Mouse (Mus musculus) heart, embryonic 14.5 days (tissue): ENCODE data around the gene Phf19. TPM values are rescaled to one million over a fixed set of nuclear protein-coding genes. Genes with fewer than 3 reads are reported as not detected.

Experiments
- ATAC-seq: fragments of 200-750 bp; cut with Nextera tagmentation; 2 replicates; pipeline ENCODE4 v1.8.0; 2017; ENCODE audit warnings: low read depth, moderate TSS enrichment; ENCODE audit not compliant: insufficient number of reproducible peaks, insufficient read depth, low FRiP score
- H3K27ac ChIP-seq, 2 experiments: fragments of 200-500 bp in 1 of 2; fragments of 300-500 bp in 1 of 2; sonication (generic) in 1 of 2; replicated peaks in 1 of 2; 2 replicates each; pipeline ENCODE4 v1.5.1; 2012 to 2014; ENCODE audit warnings: low read depth in 2 of 2, low read length in 2 of 2, control low read depth in 1 of 2, mild to moderate bottlenecking in 1 of 2, mixed read lengths in 1 of 2; ENCODE audit not compliant: control insufficient read depth in 1 of 2, insufficient read depth in 1 of 2
- H3K27me3 ChIP-seq: fragments of 300-500 bp; sonication (generic); 2 replicates; pipeline ENCODE4 v1.6.1; 2014; ENCODE audit warnings: mild to moderate bottlenecking, low read length, control low read depth; ENCODE audit not compliant: control insufficient read depth, insufficient read depth
- H3K36me3 ChIP-seq: fragments of 300-500 bp; sonication (generic); 2 replicates; pipeline ENCODE4 v1.6.1; 2014; ENCODE audit warnings: mild to moderate bottlenecking, control low read depth, low read length, mixed read lengths; ENCODE audit not compliant: control insufficient read depth, insufficient read depth
- H3K4me1 ChIP-seq, 2 experiments: fragments of 200-500 bp in 1 of 2; fragments of 300-500 bp in 1 of 2; sonication (generic) in 1 of 2; 2 replicates each; pipeline ENCODE4 v1.6.1; 2012 to 2014; ENCODE audit warnings: low read length in 2 of 2, control low read depth in 1 of 2, mixed read lengths in 1 of 2; ENCODE audit not compliant: control insufficient read depth in 2 of 2, insufficient read depth in 2 of 2
- H3K4me2 ChIP-seq: fragments of 300-500 bp; sonication (generic); 2 replicates; pipeline ENCODE4 v1.6.1; 2014; ENCODE audit warnings: mild to moderate bottlenecking, low read length
- H3K4me3 ChIP-seq, 2 experiments: fragments of 200-500 bp in 1 of 2; fragments of 300-500 bp in 1 of 2; sonication (generic) in 1 of 2; 2 replicates each; pipeline ENCODE4 v1.5.1; 2012 to 2014; ENCODE audit warnings: low read length in 2 of 2, mild to moderate bottlenecking in 2 of 2, control low read depth in 1 of 2, low read depth in 1 of 2, moderate library complexity in 1 of 2; ENCODE audit not compliant: control insufficient read depth in 1 of 2, insufficient read depth in 1 of 2
- H3K9ac ChIP-seq: fragments of 300-500 bp; sonication (generic); 2 replicates; pipeline ENCODE4 v1.6.1; 2014; ENCODE audit warnings: mild to moderate bottlenecking, low read length
- H3K9me3 ChIP-seq: fragments of 300-500 bp; sonication (generic); 2 replicates; pipeline ENCODE4 v1.6.1; 2016; ENCODE audit warnings: low read length, control low read depth; ENCODE audit not compliant: control insufficient read depth
- WGBS: fragments of 180-500 bp; shearing (Covaris S2); extraction: QIAGEN DNeasy Blood & Tissue Kit; methylation state at CpG from one replicate; pipeline ENCODE4 v1.1.7; 2014; 5-methylcytosine and 5-hydroxymethylcytosine counted together
- polyA plus RNA-seq: library from polyadenylated mRNA; unstranded; fragments of >200 nt; fragmentation: Nextera tagmentation; extraction: Ambion mirVana; gene quantifications from 2 replicates; pipeline ENCODE4 v1.2.1, GENCODE M21; 2014

The Phf19 gene
- polyA plus RNA-seq, 1 experiment from 2014 or later: 3.1 TPM

- no peaks in the 10 kb centered on the region for H3K4me1 ChIP-seq
- ATAC-seq: no peak
- 78% methylated on average over 17 of the region's 17 CpGs for WGBS
Measured at GRCm38 (mm10) chr2:34896821-34897460, 16.9 kb downstream of the Phf19 start.

DNA sequence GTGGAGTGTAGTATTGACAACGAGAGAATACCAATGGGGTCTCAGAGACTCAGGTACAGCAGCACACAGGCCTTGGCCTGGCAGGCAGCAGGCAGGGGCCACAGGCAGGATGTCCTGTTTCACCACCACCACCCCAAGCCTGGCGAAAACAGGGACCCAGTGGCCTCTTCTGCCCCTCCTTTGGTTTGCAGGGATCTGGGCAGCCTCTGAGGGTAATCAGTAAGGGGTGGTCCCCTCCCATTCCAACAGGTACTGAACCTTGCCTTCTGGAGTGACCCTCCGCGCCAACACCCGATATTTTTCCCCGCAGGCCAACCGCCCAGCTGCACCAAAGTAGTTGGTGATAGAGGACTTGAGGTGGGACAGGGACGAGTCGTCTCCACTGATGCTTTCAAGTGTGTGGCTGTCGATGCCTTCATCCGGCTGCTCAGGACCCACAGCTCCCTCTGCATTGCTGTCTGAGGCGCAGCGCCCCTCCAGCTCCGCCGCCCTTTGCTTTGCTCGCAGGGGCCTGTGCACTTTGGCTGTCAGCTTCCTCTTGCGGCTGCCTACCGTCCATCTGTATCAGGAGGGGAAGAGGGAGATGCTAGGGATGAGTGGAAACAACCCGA lies 18.2 kb downstream of the Phf19 start:
- ATAC-seq: no peak
- Histone ChIP-seq H3K4me2 (no peak overlapping the region), H3K9ac (no peak overlapping the region), H3K9me3 (no peaks in the 10 kb centered on the region), H3K36me3 (no peaks in the 10 kb centered on the region; the same call in 1 of the 2 replicates), H3K27ac (no peak overlapping the region), H3K4me3 (no peak overlapping the region), H3K4me1 (no peaks in the 10 kb centered on the region), H3K27me3 (no peaks in the 10 kb centered on the region)
- WGBS: 65% methylated on average over 19 of the region's 19 CpGs

More at GRCm38 (mm10) chr2:34896821-34897460, 16.9 kb downstream of the Phf19 start:
- no peak overlapping the region for H3K4me3 ChIP-seq
- no peaks in the 10 kb centered on the region for H3K9me3 ChIP-seq
- no peaks in the 10 kb centered on the region; the same call in 1 of the 2 replicates for H3K36me3 ChIP-seq
- no peak overlapping the region for H3K9ac ChIP-seq
- H3K27me3 ChIP-seq: no peaks in the 10 kb centered on the region
- no peak overlapping the region for H3K27ac ChIP-seq
- no peak overlapping the region for H3K4me2 ChIP-seq

- H3K4me1 ChIP-seq: no peaks in the 10 kb centered on the region
- no peaks in the 10 kb centered on the region for H3K27me3 ChIP-seq
- H3K4me2 ChIP-seq: no peak overlapping the region
- H3K4me3 ChIP-seq: no peak overlapping the region
- WGBS: 66% methylated on average over 5 of the region's 5 CpGs
- no peak for ATAC-seq
- H3K9me3 ChIP-seq: no peaks in the 10 kb centered on the region
- H3K36me3 ChIP-seq: no peaks in the 10 kb centered on the region; the same call in 1 of the 2 replicates
- no peak overlapping the region for H3K27ac ChIP-seq
- H3K9ac ChIP-seq: no peak overlapping the region
Measured at GRCm38 (mm10) chr2:34893950-34894349, 19.9 kb downstream of the Phf19 start.

DNA sequence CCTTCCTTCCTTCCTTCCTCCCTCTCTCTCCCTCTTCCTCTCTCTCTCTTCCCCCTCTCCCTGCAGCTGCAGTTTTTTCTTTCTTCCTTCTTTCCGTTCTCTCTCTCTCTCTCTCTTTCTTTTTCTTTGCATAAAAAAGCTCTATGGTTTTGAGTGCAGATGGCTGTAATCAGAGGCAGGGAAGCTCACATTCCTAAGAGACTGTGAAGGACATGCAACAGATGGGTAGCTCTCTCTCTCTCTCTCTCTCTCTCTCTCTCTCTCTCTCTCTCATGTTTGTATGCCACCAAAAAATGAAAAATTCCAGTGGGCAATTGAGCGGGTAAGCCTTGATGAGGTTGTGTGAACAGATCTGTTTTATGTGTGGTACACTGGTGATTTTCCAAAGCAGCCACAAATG lies 29.6 kb downstream of the Phf19 start:
- 79% methylated on average over 2 of the region's 2 CpGs for WGBS
- Histone ChIP-seq H3K4me3 (no peak overlapping the region), H3K9ac (no peak overlapping the region), H3K27me3 (peaks cover 7% of the 10 kb centered on the region; the same call in 1 of the 2 replicates), H3K9me3 (no peaks in the 10 kb centered on the region), H3K4me1 (no peaks in the 10 kb centered on the region), H3K36me3 (no peaks in the 10 kb centered on the region), H3K4me2 (no peak overlapping the region), H3K27ac (no peak overlapping the region)
- ATAC-seq: no peak

DNA sequence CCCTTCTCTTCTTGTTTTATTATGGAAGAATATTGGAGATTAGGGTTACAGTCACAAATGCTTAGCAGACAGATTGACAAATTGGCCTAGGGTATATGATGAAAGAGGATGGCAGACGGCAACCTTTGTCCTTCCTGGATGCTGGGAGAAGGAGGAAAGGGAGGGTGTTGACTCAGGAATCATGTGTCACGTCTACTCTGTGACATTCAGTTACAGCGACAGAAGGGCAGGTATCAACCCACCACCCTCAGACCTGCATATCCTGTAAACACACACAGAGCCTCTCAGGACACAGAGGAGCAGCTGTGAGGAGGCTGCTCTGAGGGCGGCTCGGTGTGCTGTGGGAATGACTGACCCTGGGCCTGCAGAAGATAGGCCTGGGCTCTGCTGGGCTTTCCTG lies 30.6 kb downstream of the Phf19 start:
- Histone ChIP-seq H3K4me2 (no peak overlapping the region), H3K27ac (no peak overlapping the region), H3K36me3 (no peaks in the 10 kb centered on the region), H3K4me1 (no peaks in the 10 kb centered on the region), H3K27me3 (peaks cover 7% of the 10 kb centered on the region; the same call in 1 of the 2 replicates), H3K4me3 (no peak overlapping the region), H3K9me3 (no peaks in the 10 kb centered on the region), H3K9ac (no peak overlapping the region)
- WGBS: 35% methylated on average over 5 of the region's 5 CpGs
- no peak for ATAC-seq

DNA sequence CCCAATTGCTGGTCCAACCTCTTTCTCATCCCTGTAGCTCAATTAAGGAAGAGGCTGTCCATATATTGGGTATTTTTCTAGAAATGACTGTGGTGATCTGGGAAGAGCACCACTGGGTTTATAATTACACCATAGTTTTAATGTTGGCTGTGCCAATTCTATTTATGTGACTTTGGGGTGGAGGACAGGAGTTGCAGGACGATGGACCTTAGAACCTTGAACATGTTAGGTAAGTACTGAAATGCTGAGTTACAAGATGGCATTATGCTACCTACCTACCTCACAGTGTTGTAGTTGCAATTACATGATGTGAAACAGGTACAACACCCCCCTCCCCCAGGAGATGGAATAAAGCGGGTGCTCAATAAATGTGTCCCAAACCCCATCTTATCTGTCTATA lies 31.1 kb downstream of the Phf19 start:
- no peak for ATAC-seq
- H3K9ac ChIP-seq: no peak overlapping the region
- H3K27ac ChIP-seq: no peak overlapping the region
- WGBS: 84% methylated on average over 2 of the region's 2 CpGs
- H3K4me2 ChIP-seq: no peak overlapping the region
- no peak overlapping the region for H3K4me3 ChIP-seq
- H3K9me3 ChIP-seq: no peaks in the 10 kb centered on the region
- peaks cover 7% of the 10 kb centered on the region; the same call in 1 of the 2 replicates for H3K27me3 ChIP-seq
- H3K4me1 ChIP-seq: no peaks in the 10 kb centered on the region
- no peaks in the 10 kb centered on the region for H3K36me3 ChIP-seq

- Histone ChIP-seq H3K4me1 (no peaks in the 10 kb centered on the region), H3K27ac (no peak overlapping the region), H3K9me3 (no peaks in the 10 kb centered on the region), H3K4me3 (no peak overlapping the region), H3K4me2 (no peak overlapping the region), H3K27me3 (peaks cover 11% of the 10 kb centered on the region; the same call in 1 of the 2 replicates), H3K36me3 (no peaks in the 10 kb centered on the region), H3K9ac (no peak overlapping the region)
- WGBS: 79% methylated on average over 10 of the region's 10 CpGs
- ATAC-seq: no peak
Measured at GRCm38 (mm10) chr2:34880054-34880453, 33.8 kb downstream of the Phf19 start.
